Mouse (Mus musculus) liver, postnatal 0 days (tissue): ENCODE measurements around the gene Hist1h4b.

Experiments
- CTCF ChIP-seq: sonication (generic); IDR thresholded peaks from 2 replicates; pipeline ENCODE4 v1.5.1; 2016; ENCODE audit warnings: antibody characterized with exemption, low read depth
- EP300 ChIP-seq: IDR thresholded peaks from 2 replicates; pipeline ENCODE4 v1.6.1; 2016; ENCODE audit warnings: antibody characterized with exemption, low read depth, mild to moderate bottlenecking

GRCm38 (mm10) chr13:23766772-23767171 lies 10.0 kb downstream of the Hist1h4b start:
- no peak for TF ChIP-seq CTCF
- no peak for TF ChIP-seq EP300
